Mouse (Mus musculus): ENCODE data around the gene Il11.
A peak's percentile ranks its signal among the peaks of the same experiment; 100 is the strongest.
"Not testable (repeated sequence)": the region's sequence is repeated elsewhere in the genome, so short reads cannot be mapped to it uniquely, and the experiment has no call there.

Il11 gene

DNA sequence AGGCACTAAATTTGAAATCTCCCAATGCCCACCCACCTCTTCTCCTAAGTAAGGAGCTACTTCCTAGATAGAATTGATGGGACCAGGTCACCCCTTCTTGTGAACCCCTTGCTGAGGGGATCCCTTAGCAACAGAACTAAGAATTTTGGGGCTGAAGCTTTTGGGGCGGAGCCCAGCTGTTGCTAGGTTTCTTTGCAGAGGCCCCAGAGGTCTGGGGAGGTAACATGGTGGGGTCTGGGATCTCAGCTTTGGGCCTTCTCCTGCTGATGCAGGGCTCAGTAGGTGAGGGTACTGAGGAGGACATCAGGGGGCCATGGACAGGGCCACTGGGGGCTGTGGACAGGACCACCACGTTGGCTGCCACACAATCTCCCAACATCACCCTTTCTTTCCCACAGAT, at the start of gene Il11, which contains the start of gene Tmem190:
TSS of gene Il11 (minus strand) at position 101 of the 400 bp plus-strand sequence.
TSS of gene Tmem190 (plus strand) at position 179 of the 400 bp plus-strand sequence.
- DNase-seq (ENCODE audit: low read depth, low spot score): no peak

DNA sequence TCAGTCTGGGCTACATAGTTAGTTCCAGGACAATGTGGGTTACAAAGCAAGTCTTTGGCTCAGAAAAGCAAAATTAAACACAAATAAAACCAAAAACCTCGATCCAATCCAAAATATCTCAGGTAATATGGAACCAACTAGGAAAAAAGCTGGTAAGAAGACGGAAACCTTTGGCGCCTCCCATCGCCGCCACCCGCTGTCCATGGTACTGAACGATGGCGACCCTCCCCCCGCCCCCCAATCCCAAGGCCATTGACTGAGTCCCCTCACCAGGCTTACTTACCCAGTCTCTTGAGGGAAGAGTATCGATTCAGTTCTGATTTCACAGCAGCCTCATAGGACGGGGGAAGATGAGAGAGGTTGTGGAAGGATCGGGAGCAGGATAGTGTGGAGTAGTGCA, 47.8 kb upstream of the Il11 start:
- DNase-seq (ENCODE audit: low read depth, low spot score): no peak

DNA sequence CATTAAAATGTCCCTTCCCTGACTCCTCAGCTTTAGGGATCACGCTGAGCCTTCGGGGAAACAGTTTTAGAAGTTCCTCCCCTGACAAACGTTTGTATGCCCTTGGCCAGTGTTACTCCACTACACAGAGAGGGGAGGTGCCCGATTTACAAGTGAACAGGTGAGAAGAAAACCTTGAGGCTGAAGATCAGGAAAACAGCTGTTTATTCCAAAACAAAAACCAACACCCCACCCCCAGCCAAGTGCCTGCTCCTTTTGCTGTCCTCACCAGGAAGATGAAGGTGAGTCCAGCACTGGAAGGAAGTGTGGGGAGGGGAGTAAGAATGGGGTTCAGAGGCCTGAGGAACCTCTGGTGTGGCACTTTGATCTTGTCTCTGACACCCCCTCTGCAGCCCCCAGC, 42.7 kb upstream of the Il11 start:
- no peak for DNase-seq (ENCODE audit: low read depth, low spot score)

DNA sequence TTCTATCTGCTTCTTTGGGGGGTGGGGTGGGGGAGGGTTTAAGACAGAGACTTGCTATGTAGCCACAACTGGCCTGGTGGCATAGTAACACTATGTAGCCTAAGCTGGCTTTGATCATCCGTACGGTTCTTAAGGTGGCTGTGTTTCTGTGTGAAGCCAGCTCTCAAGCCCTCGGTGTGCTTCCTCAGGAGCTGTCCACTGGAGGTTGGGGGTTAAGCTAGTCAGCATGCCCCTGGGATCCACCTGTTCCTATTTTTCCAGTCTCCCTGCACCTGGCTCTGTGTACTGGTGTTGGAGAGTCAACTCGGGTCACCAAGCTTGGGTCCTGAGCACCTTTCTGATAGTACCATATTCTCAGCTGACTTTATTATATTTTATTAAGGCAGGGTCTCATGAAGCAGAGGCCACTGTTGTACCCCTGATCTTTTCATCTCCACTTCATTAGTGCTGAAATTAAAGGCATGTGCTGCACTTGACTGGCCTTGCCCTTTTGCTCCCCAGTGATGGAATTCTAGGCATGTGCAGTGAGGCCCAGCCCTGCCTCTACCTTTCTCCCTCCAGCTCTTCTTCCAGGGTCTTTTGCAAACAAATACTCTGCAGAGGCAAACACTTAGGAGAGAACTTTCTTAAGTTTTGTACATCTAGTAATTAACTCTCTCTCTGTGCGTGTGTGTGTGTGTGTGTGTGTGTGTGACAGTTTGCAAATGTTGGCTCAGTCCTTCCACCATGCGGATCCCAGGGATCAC, 39.7 kb upstream of the Il11 start:
- DNase-seq (ENCODE audit: low read depth, low spot score): no peak

DNA sequence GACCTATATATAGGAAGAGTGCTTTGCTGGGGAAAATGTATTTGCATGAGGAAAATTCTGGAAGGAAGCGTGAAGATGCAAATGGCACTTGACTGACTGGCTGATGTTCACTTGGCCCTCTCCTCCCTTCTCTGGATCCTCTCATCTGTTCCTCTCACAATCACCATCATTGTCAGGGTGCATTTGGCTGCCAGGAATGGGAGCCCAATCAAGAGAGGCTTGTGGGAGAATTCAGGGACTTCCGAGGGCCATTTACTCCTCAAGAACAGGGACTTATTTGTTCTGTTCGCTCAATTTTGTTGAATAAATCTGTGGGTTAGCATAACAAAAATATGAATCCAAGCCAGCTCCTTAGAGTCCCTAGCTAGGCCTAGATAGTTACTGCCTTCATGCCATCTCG, 39.0 kb upstream of the Il11 start:
- no peak for DNase-seq (ENCODE audit: low read depth, low spot score)

DNA sequence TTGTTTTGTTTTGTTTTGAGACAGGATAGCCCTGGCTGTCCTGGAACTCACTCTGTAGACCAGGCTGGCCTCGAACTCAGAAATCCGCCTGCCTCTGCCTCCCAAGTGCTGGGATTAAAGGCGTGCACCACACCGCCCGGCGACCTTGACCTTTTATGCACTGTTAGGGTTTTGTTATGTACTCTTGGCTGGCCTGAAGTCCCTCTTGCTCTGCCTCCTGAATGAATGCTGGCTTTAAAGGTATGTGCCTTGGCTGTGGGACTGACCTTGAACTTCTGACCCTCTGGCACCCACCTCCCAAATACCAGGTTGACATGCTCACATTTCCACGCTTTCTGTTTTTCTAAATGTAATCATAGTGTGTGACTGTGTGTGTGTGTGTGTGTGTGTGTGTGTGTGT, 38.3 kb upstream of the Il11 start:
- DNase-seq (ENCODE audit: low read depth, low spot score): not testable (repeated sequence)

DNA sequence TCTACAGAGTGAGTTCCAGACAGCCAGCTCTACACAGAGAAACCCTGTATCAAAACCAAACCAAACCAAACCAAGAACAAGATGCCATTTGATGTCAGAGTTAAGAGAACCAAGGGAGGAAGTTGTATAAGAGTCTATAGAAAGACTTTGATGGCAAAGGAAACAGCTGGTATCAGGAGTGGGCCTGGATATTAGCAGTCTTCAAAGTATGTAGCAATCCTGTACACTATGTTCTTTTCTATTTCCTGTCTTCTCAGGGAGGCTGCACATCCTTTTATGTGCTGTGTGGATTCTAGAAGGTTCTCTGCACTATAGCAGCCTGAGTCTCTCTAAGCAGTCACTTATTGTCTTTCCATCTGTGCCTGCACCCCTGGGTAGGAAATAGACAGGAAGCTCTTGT, 33.9 kb upstream of the Il11 start:
- no peak for DNase-seq (ENCODE audit: low read depth, low spot score)

DNA sequence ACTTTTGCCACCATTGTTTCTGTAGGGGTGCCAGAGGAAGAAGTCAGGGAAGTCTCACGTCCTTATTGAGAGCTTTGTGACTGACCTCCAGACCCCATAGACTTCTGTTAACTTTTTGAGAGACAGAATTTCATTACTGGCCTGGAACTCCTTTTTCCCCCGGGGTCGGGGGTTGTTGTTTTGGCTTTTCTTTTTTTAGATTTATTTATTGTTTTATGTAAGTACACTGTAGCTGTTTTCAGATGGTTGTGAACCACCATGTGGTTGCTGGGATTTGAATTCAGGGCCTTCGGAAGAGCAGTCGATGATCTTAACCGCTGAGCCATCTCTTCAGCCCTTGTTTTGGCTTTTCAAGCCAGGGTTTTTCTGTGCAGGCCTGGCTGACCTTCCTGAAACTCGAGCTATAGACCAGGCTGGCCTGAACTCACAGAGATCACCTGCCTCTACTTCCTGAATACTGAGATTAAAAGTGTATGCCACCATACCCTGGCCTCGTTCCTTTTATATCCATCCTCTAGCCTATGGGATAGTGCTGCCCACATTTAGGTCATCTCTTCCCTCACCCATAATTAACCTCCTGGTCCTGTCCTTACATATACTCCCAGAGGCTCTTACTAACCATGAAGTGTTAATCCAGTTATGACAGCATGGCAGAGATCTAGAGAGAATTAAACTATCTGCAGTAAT, 30.6 kb upstream of the Il11 start:
- no peak for DNase-seq (ENCODE audit: low read depth, low spot score)

DNA sequence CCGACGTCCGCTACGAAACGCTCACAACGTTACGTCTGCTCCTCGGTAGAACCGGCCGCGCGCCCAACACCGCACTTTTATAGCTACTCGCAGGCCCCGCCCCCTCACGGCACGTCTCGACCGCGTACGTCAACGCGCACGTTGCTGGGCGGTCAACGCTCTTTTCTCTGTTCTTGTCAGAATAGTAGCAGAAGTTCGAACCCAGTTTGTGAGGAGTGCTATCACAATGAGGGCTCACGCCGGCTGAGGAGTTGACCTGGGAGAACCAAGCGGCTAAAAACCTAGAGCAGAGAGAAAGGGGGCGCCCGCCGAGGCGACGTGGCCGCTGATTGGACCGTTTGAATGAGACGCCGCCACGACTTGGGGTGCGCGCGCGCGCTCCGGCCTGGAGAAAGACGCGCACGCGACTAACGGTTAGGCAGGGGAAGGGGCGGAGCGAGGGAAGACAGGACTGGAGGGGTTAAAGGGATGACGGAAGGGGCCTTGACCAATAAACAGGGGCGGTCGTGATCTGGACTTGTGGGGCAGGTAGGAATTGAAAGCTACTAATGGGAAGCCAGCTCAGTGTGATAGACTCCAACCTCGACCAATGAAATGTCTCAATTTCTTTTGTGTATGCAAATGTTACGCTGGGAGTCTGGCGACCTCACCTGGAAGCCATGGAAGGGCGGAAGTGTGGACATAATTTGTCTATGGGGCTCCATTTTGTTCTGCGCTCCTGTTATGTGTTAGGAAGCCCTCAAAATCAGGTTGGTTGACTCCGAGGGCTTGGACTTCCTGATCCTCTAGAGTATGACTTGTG, 29.8 kb upstream of the Il11 start, which contains the start of gene Ube2s:
TSS of gene Ube2s (minus strand) at position 288 of the 802 bp plus-strand sequence.
- peak; percentile 97 for DNase-seq (ENCODE audit: low read depth, low spot score)

DNA sequence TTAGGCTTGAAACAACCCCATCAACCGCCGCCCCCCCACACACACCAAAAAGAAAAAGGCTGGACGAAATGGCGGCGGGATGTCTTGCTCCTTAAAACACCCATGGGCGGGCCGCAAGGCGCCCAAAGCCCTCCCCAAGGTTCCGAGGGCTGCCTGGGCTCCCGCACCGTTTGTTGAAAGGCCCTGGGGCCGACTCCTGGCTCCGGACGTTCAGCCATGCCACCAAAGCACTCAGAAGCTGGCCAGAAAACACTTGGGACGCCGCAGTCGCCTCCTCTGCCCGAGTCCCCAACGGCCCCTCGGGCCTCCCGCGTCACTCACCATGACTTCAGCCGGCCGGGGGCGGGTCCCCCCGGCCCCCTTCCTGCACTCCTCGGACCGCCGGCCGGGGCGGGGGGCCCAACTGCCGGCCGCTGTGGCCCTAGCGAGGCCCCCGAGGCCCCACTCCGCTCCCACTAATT, 29.2 kb upstream of the Il11 start:
- no peak for DNase-seq (ENCODE audit: low read depth, low spot score)

DNA sequence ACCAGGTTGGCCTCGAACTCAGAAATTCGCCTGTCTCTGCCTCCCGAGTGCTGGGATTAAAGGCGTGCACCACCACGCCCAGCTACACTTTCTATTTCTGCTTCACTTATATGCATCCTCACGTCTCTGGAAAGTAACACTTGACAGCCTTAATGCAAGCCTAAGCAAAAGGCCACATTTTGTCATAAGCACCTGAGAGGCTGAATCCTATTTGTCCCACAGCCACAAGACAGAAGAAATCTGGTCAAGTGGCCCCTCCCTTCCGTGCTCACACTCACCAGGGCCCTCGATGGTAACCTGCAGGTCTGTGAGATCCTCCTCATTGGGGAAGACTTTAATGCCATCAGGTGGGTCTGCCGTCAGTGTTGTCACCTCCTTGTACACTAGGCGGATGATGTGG, 28.5 kb upstream of the Il11 start:
- DNase-seq (ENCODE audit: low read depth, low spot score): not testable (repeated sequence)

DNA sequence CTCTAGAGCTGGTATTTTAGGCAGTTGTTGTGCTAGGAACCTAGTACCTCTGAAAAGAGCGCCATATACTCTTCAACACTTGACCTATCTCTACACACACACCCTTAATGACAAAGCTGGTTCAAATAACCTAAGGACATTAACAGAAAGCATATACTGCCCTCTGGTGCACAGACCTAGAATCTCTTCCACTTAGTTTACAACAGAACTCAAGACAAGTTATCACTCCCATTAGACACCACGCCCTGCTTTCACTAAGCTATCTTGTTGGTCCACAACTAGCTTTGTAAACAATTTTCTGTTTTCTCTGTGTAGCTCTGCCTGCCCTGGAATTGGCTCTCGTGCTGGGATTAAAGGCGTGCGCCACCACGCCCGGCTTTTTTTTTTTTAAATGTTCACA, 24.1 kb upstream of the Il11 start:
- no peak for DNase-seq (ENCODE audit: low read depth, low spot score)

DNA sequence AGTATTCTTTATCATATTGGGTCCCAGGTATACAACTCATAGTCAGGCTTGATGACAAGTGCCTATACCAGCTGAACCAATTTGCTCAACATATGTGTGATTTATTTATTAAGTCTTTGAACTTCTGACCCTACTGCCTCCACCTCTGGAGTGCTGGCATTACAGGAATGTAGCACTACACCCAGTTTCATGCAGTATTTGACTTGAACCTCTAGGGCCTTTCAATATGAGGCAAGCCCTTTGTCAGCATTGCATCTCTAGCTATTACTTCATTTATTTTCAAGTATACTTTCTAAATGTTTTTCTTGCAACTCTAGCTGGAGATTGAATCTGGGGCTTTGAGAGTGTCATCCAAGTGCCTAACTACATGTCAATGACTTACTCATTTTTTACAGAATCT, 19.6 kb upstream of the Il11 start:
- DNase-seq (ENCODE audit: low read depth, low spot score): no peak

DNA sequence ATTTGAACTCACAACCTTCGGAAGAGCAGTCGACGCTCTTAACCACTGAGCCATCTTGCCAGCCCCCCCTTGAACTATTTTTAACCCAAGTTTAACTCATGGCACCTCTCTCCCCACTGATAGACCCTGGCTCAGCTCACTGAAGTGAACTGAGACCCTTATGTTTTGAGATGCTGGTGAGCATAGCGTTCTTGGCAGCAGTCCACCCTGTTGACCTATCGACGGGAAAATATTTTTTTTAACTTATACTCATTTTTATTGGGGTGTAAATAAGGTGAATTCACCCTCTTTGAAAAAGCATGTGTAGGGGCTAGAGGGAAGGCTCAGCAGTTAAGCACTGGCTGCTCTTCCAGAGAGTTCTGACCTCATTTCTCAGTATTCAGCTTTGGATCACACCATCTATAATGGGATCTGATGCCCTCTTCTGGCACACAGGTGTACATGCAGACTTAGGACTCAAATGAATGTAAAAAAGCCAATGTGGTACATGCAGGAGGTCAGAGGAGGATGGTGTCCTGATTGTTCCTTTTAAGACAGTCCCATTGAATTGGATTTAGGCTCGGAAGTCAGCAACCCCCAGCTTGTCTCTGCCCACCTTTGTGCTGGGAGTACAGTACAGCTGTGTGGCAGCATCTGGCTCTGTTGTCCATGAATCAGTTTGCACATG, 13.2 kb upstream of the Il11 start:
- no peak for DNase-seq (ENCODE audit: low read depth, low spot score)

DNA sequence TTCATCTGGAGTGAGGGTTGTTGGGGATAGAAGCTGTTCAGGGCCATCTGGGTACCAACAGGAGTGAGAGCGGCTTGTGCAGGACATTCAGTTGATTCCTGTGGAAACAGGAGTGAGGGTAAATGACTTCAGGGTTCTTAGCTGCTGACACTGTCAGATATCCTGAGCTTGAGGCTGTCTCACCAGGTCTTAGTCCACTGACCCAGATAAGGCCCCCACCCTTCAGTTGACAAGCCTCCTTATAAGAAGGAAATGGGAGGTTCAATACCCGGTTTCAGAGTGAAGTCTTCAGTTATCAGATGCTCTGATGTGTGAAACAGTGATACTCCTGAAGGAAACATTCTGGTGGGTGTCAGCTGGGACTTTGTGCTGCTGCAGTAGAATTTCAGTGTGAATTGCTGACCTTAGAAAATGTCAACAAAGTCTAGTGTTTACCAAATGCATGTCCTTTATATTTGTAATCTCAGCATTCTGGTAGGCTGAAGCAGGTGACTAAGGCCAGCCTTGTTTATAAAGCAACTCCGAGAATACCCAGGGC, 12.0 kb upstream of the Il11 start:
- no peak for DNase-seq (ENCODE audit: low read depth, low spot score)

DNA sequence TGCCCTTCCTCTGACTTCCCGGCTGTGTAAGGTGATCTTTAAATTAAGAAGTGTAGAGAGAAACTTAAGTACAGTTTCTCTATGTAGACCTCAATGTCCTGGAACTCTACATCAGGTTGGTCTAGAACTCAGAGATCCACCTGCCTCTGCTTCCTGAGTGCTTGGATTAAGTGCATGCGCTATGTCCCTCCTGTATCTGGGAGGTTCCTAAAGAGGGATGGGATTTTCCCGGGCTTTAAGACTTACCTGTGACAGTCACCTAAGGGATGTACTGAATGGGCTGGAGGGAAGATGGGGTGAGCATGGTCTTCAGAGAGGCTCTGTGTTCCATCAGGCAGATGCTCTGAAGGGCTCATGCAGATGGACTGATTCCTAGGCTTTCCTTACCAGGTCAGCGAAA, 11.0 kb upstream of the Il11 start:
- DNase-seq (ENCODE audit: low read depth, low spot score): no peak

DNA sequence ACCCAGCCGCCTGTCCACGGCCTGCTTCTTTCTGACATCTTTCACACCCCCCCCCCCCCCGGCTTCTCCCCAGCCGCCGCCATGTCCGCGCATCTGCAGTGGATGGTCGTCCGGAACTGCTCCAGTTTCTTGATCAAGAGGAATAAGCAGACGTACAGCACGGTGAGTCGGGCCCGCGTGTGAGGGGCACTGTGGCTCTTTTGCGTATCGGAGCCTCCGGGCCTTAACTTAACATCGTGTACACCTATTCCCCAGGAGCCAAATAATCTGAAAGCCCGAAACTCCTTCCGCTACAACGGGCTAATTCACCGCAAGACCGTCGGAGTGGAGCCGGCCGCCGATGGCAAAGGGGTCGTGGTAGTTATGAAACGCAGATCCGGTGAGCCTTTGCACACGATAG, 10.6 kb upstream of the Il11 start:
- not testable (repeated sequence) for DNase-seq (ENCODE audit: low read depth, low spot score)

DNA sequence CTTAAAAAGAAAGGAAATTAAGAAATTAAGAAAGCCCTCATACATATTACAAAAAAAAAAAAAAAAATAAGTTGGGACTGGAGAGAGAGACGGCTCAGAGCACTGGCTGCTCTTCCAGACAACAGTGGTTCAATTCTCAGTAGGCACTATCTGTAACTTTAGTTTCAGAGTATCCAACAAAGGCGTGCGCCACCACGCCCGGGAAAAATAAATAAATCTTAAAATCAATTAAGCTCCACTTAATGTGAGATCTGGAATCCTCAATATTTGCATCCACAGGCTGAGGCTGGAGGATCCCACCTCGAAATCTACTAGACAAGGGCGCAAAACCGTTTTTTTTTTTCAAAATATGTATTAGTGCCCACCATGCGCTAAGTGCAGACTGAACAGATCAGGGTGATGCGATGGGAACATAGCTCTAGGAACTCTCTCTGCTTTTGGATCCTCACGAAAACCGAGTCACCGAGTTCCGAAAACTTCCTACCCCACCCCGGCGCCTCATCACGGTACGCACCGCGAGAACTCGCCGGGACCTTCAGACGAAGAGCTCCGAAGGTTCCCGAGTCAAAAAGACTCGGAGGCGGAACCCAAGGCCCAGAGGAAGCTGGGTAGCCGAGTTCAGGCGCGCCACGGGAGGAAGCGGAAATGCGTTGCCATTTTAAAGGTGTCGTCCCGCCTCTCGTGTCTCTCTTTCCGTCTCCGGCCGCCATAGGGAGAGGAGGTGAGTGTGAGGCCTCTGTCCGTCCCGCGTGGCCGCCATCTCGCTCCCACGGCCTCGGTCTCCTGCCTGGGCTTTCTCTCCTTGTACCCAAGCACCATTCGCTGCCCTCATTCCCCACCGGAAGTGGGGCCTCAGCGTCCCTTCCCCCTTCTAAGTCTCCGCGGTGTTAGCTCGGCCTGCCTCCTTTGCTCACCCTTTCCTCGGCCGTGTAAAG, 9.9 kb upstream of the Il11 start, which contains the start of gene Rpl28:
TSS of gene Rpl28 (plus strand) at position 597 of the 935 bp plus-strand sequence.
- DNase-seq (ENCODE audit: low read depth, low spot score): peak; percentile 96

DNA sequence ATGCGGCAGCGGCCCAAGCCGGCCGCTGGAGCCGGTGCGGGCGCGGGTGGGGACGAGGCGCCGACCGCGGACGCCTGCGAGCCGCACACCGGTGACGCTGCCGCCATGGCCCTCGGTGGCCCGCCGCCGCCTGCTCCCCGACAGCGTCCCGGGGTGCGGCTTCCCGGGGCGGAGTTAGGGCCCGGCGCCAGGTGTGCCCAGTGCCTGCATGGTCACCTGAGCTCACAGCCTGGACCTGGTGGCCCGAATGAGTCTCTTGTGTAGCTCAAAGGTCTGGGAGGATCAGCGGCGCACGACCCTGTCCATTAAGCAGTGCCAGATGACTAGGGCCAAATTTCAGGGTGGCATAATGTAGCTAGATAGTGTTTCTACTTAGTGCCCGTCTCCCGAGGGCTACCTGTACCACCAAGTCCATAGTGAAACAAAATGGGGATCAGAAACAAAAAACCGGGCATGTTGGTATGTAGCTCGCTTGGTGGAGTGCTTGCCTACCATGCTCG, 6.8 kb upstream of the Il11 start, which contains the start of gene Tmem238:
TSS of gene Tmem238 (minus strand) at position 221 of the 500 bp plus-strand sequence.
- no peak for DNase-seq (ENCODE audit: low read depth, low spot score)

Data from embryo, embryonic 11.5 days (tissue).